In the genomic region with DNA sequence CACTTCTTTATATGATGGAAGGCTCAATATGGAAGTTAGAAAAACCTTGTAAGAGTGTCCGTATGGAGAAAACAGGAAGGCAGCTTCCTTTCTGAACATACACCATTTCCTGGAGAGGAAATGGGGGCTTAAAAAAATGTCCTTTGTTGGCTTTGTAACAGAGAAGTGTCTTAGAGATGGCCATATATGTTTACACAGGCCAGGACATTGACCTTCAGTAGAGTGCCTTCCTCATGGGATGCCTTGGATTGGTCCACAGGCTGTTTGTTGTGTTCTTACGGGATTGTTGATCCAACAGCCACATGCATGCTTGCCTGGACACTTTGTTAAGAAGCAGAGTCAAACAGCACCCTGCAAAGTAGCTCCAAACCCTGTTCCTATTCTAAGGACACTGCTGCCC, we compare ENCODE assay signal across 15 mouse cellular contexts.
DNase-seq lines count a peak whose midpoint lies in the region; ATAC-seq and TF ChIP-seq lines count a peak whose summit lies in the region.
"Had no signal": no experiment of that assay in that cellular context is flagged by ENCODE, and none has a peak within 500 bp of the region (broad histone marks: within the 10 kb centered on the region; RNA-seq: fewer than 3 reads in every experiment).

No protein-coding gene starts in this region.

- 41% methylated on average over 2 of the region's 2 CpGs for WGBS in heart, adult 2 months
- 60% methylated on average over 2 of the region's 2 CpGs for WGBS in heart, embryonic 10.5 days
- WGBS in kidney, embryonic 16.5 days, result 43% methylated on average over 2 of the region's 2 CpGs
- WGBS in liver, embryonic 16.5 days (ENCODE audit: insufficient replicate concordance), result 29% methylated on average over 2 of the region's 2 CpGs
- WGBS in midbrain, embryonic 15.5 days, result 84% methylated on average over 2 of the region's 2 CpGs

- H3K36me3 ChIP-seq in heart, adult 2 months (ENCODE audit: control insufficient read depth, insufficient read depth, low read length), result peaks cover 5% of the 10 kb centered on the region; the same call in 1 of the 2 replicates
- H3K36me3 ChIP-seq in heart, embryonic 10.5 days, result 0 out of 2 replicates have a peak, but pooled peaks cover 2% of the 10 kb centered on the region
- no peaks in the 10 kb centered on the region for H3K36me3 ChIP-seq in kidney, embryonic 16.5 days (ENCODE audit: insufficient read depth, low read length)
- no peaks in the 10 kb centered on the region for H3K36me3 ChIP-seq in liver, embryonic 16.5 days (ENCODE audit: control insufficient read depth, insufficient read depth)
- H3K36me3 ChIP-seq in midbrain, embryonic 15.5 days (replicated peaks), result no peaks in the 10 kb centered on the region
- H3K36me3 ChIP-seq: neural tube, embryonic 13.5 days had no signal

- no peak for TF ChIP-seq CTCF in heart, adult 2 months (IDR thresholded peaks at IDR 0.05)

- no peak for TF ChIP-seq EP300 in heart, adult 2 months (IDR thresholded peaks at IDR 0.05; ENCODE audit: insufficient read depth, low read depth, low read length)

- peak; percentile 52 for ATAC-seq in kidney, embryonic 16.5 days (ENCODE audit: low FRiP score, low TSS enrichment)
- peak; percentile 48; the same call in 1 of the 2 replicates for ATAC-seq in liver, embryonic 16.5 days (ENCODE audit: low read depth)
- no peak for ATAC-seq in midbrain, embryonic 15.5 days (replicated peaks)
- ATAC-seq: forebrain, postnatal 0 days; hindbrain, embryonic 16.5 days had no signal

- no peak overlapping the region for H3K4me2 ChIP-seq in kidney, embryonic 16.5 days (replicated peaks; ENCODE audit: low read depth, low read length)
- H3K4me2 ChIP-seq in liver, embryonic 16.5 days (ENCODE audit: low read depth, low read length), result no peak overlapping the region
- no peak overlapping the region for H3K4me2 ChIP-seq in midbrain, embryonic 15.5 days
- H3K4me2 ChIP-seq: neural tube, embryonic 13.5 days had no signal

- H3K4me1 ChIP-seq in heart, adult 2 months (ENCODE audit: control insufficient read depth, insufficient read depth, low read length), result peaks cover 12% of the 10 kb centered on the region
- peaks cover 30% of the 10 kb centered on the region for H3K4me1 ChIP-seq in heart, embryonic 10.5 days
- H3K4me1 ChIP-seq in kidney, embryonic 16.5 days (ENCODE audit: insufficient read depth, low read length), result peaks cover 24% of the 10 kb centered on the region; the same call in 1 of the 2 replicates
- H3K4me1 ChIP-seq in brown adipose tissue, adult 24 weeks (ENCODE audit: control insufficient read depth, insufficient read depth, insufficient read length, low read length), result peaks cover 4% of the 10 kb centered on the region
- H3K4me1 ChIP-seq in liver, embryonic 16.5 days (ENCODE audit: control insufficient read depth, low read depth, low read length), result no peaks in the 10 kb centered on the region
- 0 out of 2 replicates have a peak, but pooled peaks cover 4% of the 10 kb centered on the region for H3K4me1 ChIP-seq in midbrain, embryonic 15.5 days
- H3K4me1 ChIP-seq: neural tube, embryonic 13.5 days had no signal

- intact Hi-C loops in heart, adult 2 months (cut with DNase I), result no loop called here

- TF ChIP-seq POLR2A in heart, adult 2 months (IDR thresholded peaks at IDR 0.05; ENCODE audit: insufficient read depth, low read depth, low read length), result no peak

- H3K27me3 ChIP-seq in heart, adult 2 months (ENCODE audit: control insufficient read depth, insufficient read depth, low read length), result no peaks in the 10 kb centered on the region
- no peaks in the 10 kb centered on the region for H3K27me3 ChIP-seq in heart, embryonic 10.5 days (ENCODE audit: insufficient read depth, poor library complexity, severe bottlenecking)
- H3K27me3 ChIP-seq in kidney, embryonic 16.5 days (ENCODE audit: insufficient read depth, low read length), result no peaks in the 10 kb centered on the region
- no peaks in the 10 kb centered on the region for H3K27me3 ChIP-seq in liver, embryonic 16.5 days (ENCODE audit: control insufficient read depth, insufficient read depth, low read depth, low read length)
- H3K27me3 ChIP-seq in midbrain, embryonic 15.5 days (replicated peaks), result no peaks in the 10 kb centered on the region
- H3K27me3 ChIP-seq: neural tube, embryonic 13.5 days had no signal

- H3K9ac ChIP-seq in heart, adult 2 months (ENCODE audit: low read depth, low read length), result no peak overlapping the region
- no peak overlapping the region for H3K9ac ChIP-seq in kidney, embryonic 16.5 days (replicated peaks; ENCODE audit: low read length)
- H3K9ac ChIP-seq in liver, embryonic 16.5 days (ENCODE audit: low read depth, low read length), result no peak overlapping the region
- H3K9ac ChIP-seq in midbrain, embryonic 15.5 days, result no peak overlapping the region
- H3K9ac ChIP-seq: forebrain, postnatal 0 days; neural tube, embryonic 13.5 days had no signal

- H3K27ac ChIP-seq in heart, adult 2 months, result peak overlapping the region; percentile 19
- H3K27ac ChIP-seq in heart, embryonic 10.5 days, result no peak overlapping the region; the same call in 1 of the 2 replicates
- peak overlapping the region; percentile 41 for H3K27ac ChIP-seq in kidney, embryonic 16.5 days (ENCODE audit: low read length)
- 0 out of 2 replicates have a peak overlapping the region, but pooled peaks have one; percentile 38 for H3K27ac ChIP-seq in brown adipose tissue, adult 24 weeks (replicated peaks; ENCODE audit: low read depth, low read length)
- H3K27ac ChIP-seq in liver, embryonic 16.5 days (ENCODE audit: low read length), result peak overlapping the region; percentile 38
- H3K27ac ChIP-seq in midbrain, embryonic 15.5 days, result no peak overlapping the region
- H3K27ac ChIP-seq: macrophage; neural tube, embryonic 13.5 days had no signal

- no peak for DNase-seq in heart, adult 2 months
- DNase-seq in heart, embryonic 10.5 days (ENCODE audit: low spot score), result no peak
- no peak for DNase-seq in kidney, adult 11 months
- no peak for DNase-seq in frontal cortex, adult 2 months (ENCODE audit: extremely low spot score in 1 of 2, low spot score in 1 of 2)
- DNase-seq: adrenal gland, adult 2 months; cerebellum, postnatal 36 days; forebrain, postnatal 0 days; gastrocnemius, postnatal 14 days had no signal

- H3K79me2 ChIP-seq in heart, adult 2 months (replicated peaks; ENCODE audit: control insufficient read depth, insufficient read depth, low read length), result no peaks in the 10 kb centered on the region

- H3K4me3 ChIP-seq in heart, adult 2 months, result no peak overlapping the region
- no peak overlapping the region for H3K4me3 ChIP-seq in heart, embryonic 10.5 days
- no peak overlapping the region for H3K4me3 ChIP-seq in kidney, embryonic 16.5 days (ENCODE audit: low read length)
- no peak overlapping the region for H3K4me3 ChIP-seq in brown adipose tissue, adult 24 weeks (ENCODE audit: insufficient read depth, low read depth, low read length)
- H3K4me3 ChIP-seq in liver, embryonic 16.5 days (ENCODE audit: low read depth, low read length), result no peak overlapping the region
- no peak overlapping the region for H3K4me3 ChIP-seq in midbrain, embryonic 15.5 days
- H3K4me3 ChIP-seq: neural tube, embryonic 13.5 days had no signal

- no peaks in the 10 kb centered on the region for H3K9me3 ChIP-seq in heart, embryonic 10.5 days
- no peaks in the 10 kb centered on the region for H3K9me3 ChIP-seq in kidney, embryonic 16.5 days (ENCODE audit: low read length)
- no peaks in the 10 kb centered on the region for H3K9me3 ChIP-seq in liver, embryonic 16.5 days (replicated peaks; ENCODE audit: control insufficient read depth, low read length)
- H3K9me3 ChIP-seq in midbrain, embryonic 15.5 days, result no peaks in the 10 kb centered on the region
- H3K9me3 ChIP-seq: neural tube, embryonic 13.5 days had no signal

Comparison
In these comparisons a context has a peak if more than half of its experiments do, and no peak if none do; other contexts are left out.
1. H3K27ac ChIP-seq: peak in heart, adult 2 months (single experiment), kidney, embryonic 16.5 days (single experiment), brown adipose tissue, adult 24 weeks (single experiment) and liver, embryonic 16.5 days (single experiment); none in heart, embryonic 10.5 days (single experiment) and midbrain, embryonic 15.5 days (single experiment).